Mouse (Mus musculus): ENCODE data around the gene Psat1.
A peak's percentile ranks its signal among the peaks of the same experiment; 100 is the strongest.

Gene Psat1

DNA sequence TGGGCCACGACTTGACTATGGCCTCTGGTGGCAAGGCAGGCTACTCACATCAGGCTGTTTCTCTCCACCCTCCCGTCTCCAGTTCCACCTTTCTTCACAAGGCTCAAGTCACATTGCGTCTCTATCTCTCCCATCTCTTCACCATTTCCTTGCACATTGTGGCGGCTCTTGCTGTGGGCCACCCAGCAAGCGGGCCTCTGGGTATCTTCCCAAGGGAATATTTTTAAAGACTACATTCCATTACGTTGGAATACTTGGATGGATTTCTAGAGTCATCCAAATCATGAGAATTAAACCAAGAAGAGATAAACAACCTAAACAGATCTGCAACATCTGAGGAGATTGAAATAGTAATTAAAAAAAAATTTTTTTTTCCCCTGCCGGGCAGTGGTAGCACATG, at the start of gene Psat1:
Psat1 (minus strand) TSS at position 101 of the 400 bp plus-strand sequence.
- no peak for DNase-seq (ENCODE audit: extremely low read depth, low read depth, low spot score)

DNA sequence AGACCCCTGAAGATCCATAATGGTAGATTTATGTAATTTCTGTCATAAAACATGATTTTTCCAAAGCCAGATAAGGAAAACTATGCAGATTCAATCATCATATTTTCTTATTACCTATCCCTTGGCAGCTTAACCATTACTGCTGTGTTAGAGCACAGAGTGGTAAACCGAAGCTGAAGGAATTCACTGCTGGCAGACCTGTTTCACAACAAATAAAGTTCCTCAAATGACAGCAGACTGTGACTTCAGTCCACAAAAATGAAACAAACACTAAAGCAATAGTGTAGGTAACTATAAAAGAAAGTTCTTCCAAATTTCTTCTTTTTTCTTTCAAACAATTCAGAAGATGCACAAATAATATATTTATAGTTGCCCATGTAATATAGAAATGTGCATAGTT, 43.0 kb upstream of the Psat1 start:
- no peak for DNase-seq (ENCODE audit: extremely low read depth, low read depth, low spot score)

DNA sequence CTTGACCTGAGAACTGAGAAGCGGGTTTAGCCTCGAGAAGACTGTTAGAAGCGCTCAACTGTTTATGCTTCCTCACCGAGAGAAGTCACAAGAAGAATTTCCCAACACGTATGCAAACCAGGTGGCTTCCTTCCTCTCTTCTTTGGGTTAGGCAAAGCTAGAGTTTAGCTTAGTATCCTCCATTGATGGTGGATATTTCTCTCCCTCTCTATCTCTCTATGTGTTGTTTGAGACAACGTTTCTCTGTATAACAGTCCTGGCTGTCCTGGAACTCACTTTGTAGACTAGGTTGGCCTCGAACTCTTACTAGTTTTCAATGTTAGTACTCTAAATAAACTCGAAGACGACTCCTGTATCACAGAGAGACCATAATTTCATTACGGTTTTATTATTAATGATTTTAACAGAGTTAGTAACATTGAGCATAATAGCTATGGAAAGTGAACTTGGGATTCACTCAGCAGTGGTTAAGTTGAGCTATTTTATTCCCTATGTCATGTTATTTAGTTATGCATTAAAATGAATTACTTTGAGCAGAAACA, 38.1 kb upstream of the Psat1 start:
- DNase-seq (ENCODE audit: extremely low read depth, low read depth, low spot score): no peak

DNA sequence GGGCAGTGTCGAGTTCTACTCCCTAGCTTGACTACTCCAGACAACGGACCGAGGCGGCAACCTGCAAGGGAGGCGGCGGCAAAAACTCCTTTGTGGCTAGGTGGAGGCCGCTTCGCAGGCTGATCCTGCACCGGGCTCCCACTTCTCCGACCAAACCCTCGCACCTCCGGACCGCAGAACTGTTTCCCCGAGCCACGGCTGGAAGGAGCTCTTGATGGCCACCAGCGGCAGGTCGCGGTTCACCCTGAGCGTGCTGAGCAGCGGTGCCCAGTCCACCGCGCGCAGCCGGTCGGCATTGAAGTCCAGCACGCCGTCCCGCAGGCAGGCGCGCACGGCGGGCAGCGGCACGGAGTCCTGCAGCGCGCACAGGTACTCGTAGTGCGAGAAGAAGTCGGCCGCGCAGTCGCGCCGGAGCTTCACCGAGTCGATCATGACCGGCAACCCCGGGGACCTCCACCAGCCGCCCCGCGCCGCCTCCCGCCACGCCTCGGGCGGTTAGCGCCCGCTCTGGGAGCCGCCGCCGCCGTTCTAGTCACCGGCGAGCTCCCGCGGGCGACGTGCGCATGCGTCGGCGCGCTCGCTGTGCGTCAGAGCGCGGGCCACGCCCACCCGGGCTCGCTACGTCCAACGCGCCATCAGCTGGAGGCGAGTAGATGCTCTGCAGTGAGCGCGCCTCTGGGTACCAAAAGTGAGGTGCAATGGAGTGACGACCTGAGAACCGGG, 37.5 kb upstream of the Psat1 start, which contains the start of gene Cep78:
Cep78 (minus strand) TSS at position 541 of the 723 bp plus-strand sequence.
- no peak for DNase-seq (ENCODE audit: extremely low read depth, low read depth, low spot score)

DNA sequence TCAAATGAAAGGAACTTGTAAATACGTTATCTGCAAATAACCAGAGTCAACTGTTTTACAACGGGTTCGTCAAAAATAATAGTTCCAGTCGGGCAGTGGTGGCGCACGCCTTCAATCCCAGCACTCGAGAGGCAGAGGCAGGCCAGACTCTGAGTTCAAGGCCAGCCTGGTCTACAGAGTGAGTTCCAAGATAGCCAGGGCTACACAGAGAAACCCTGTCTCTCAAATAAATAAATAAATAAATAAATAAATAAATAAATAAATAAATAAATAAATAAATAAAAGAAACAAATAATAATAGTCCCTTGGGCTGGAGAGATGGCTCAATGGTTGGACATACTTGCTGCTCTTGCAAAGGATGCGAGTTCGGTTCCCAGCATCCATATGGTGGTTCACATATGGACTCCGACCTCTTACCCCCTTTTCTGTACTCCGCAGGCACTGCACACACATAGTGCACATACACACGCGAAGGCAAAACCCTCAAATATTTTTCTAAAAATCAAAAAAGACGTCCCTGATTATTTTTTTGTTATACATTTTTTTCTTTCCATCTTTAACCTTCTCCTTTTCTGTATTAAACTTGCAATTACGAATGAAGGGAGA, 36.7 kb upstream of the Psat1 start:
- DNase-seq (ENCODE audit: extremely low read depth, low read depth, low spot score): no peak

DNA sequence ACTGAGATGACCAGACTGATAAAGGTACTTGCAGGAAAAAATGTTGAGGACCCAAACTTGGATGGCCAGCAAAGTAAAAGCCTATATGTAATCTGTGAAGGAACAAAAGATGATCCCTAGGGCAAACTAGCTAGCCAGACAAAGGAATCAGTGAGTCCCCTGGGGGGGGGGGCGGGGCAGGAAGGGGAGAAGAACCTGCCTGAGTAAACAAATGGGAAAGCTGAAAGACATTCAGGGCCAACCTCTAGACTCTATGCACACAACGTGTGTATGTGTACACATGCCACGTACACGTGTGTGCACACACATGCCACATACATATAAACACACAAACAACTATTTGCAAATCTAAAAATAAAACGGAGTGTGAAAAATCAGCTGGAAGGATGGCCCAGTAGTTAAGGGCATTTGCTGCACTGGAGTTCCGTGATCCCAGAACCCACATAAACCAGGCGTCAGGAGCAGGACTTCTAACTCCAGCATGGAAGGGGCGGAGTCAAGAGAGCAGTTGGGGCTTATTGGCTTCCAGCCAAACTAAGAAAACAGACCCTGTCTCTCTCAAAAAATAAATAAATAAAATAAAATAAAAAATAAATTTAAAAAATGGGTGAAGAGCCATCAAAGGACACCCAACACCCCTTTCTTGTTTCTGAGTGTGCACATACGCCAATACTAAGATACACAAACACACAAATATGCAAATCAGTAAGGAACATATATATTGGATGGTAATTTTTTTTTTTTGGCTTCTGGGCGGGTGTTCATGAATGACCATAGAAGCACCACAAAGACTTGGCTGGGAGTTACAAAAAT, 36.0 kb upstream of the Psat1 start:
- no peak for DNase-seq (ENCODE audit: extremely low read depth, low read depth, low spot score)

DNA sequence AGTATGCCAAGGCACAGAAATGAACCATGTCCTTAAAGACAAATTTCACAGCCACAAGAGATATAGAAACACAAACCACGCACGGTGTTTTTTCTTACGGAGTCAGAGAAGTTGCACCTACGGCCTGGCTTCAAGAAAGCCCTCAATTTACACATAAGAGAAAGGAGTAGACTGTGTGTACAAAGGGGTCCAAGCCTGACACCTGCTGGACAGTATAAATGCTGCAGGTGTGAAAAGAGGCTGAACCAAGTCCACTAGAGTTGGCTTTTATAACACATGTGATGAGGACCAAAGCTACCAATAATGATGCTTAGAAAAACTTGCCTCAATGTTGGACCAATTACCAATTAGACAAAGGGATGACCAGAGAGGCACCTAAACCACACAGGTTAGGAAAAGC, 34.7 kb upstream of the Psat1 start:
- DNase-seq (ENCODE audit: extremely low read depth, low read depth, low spot score): no peak

DNA sequence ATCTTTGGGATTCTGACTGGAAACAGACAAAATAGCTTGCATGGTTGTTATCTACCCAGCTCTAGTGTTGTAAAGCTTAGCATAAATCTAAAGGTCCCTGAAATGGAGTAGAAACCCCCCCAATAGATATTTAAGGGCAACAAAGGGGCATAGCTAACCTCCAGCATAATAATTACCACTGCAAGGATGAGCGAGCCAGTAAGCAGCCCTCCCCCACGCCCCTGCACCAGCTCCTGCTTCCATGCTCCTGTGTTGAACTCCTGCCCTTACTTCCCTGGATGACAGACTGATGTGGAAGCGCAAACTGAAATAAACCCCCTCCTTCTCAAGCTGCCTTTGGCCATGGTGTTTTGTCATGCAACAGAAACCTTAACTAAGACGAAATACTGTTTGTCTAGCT, 26.2 kb upstream of the Psat1 start:
- no peak for DNase-seq (ENCODE audit: extremely low read depth, low read depth, low spot score)

DNA sequence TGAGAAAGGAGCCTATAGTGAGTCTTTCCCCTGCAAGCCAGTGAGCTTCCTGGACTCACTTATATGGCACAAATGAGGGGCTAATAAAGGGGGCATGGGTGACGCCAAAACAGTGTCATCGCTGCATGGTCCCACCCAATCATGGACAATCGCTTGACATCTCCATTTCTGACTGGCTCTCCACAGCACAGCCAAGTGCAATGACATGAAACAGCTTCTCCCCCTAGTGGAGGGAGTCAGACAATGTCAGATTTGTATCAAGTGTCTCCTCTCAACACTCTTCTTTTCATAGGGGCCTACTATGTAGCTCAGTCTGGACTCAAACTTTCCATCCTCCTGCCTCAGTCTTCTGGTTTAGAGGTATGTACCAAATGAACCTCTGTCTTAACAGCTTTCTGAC, 17.9 kb upstream of the Psat1 start:
- no peak for DNase-seq (ENCODE audit: extremely low read depth, low read depth, low spot score)

DNA sequence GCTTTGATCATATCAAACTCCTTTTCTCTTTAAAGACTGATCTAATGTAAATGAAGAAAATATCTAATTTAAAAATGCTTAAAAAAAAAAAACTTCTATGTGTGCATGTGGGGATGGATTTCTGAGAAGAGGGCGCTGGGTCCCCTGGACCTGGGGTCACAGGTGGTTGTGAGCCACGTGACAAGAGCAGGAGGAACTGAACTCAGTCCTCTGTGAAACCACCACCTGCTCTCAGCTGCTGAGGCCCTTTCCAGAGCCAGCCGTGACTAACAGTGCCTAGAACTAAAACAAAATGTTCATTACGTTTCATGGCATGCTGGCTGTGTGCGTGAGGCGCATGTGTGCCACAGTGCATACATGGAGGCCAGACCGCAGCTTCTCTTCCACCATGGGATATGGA, 17.4 kb upstream of the Psat1 start:
- DNase-seq (ENCODE audit: extremely low read depth, low read depth, low spot score): no peak

DNA sequence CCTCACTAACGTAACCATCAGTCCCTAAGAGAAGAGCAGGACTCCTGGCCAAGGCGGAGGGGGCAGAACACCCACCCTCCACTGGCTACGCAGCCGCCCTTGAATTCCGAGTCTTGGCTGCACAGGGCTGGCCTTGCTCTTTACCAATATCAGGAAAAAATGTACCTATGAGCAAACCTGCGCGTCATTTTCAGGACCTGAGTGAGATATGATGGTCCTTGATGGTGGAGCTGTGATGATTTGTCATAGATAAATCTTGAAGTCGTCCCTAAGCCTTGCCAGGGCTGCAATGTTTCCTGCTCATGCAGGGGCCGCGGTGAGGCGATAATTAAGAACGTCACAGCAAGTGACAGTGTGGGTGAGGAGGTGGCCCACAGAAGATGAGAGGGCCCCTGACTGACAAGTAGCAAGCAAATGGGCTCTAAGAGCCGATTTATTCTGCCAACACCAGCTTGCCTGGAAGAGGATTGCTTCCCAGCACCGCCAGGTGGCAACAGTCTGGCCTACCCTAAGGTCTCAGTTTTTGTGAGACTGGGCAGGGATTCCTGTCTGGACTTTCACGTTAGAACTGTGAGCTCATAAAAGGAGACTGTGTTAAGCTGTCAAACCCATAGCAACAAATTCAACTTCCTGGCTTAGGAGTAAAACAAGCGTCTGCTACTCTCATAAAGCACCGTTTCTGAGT, 16.0 kb upstream of the Psat1 start:
- no peak for DNase-seq (ENCODE audit: extremely low read depth, low read depth, low spot score)

DNA sequence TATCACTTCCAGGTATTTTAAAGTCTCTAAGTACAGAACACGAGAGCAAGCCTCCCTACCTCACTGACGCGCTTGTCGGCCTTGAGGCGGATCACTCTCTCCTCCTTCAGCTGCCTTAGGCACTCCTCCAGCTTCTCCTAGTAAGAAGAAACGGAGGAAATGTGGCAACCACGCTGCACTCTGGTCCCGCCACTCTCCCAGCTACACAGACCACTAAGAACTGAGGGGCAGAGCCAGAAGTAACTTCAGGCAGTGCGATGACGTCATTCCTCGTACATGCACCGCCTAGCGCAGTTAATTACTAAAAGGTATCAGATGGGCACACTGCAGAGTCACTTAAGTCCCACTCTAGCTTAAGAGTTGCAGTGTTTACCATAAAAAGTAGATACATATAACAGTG, 15.2 kb upstream of the Psat1 start:
- no peak for DNase-seq (ENCODE audit: extremely low read depth, low read depth, low spot score)

DNA sequence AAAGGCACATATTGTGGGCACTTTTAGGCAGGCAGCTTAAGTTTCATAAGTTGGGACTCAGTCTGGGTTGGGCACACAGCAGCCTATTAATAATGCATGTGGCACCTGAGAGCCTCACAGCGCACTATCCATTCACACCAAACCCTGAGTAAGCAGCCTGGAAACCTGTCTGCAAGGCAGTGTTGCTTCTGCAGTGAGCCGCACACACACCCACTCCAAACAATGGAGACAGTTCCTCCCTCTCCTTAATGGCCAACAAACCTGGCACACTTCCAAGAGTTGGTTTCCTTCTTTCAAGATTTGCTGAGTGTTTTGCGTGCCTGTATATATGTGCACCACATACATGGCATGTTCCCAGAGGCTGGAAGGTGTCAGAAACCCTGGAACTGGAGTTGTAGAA, 3.1 kb upstream of the Psat1 start:
- no peak for DNase-seq (ENCODE audit: extremely low read depth, low read depth, low spot score)

DNA sequence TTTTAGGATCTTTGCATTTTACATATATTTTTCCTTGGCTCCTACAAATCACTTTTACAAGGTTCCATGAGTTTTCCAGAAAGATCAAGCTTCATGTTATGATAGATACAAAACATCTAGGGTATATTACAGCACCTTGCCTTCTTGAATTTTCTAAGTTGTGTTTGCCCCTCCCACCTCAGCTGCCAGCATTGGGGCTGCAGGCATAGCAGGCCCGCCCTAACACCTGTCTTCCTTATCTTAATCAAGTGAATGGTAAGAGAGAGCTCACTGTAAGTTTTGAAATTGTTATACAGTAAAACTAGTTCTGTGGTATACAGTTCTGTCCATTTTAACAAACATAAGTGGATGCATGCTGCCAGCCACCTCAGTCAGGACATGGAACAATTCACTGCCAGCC, 1.7 kb upstream of the Psat1 start:
- no peak for DNase-seq (ENCODE audit: extremely low read depth, low read depth, low spot score)

DNA sequence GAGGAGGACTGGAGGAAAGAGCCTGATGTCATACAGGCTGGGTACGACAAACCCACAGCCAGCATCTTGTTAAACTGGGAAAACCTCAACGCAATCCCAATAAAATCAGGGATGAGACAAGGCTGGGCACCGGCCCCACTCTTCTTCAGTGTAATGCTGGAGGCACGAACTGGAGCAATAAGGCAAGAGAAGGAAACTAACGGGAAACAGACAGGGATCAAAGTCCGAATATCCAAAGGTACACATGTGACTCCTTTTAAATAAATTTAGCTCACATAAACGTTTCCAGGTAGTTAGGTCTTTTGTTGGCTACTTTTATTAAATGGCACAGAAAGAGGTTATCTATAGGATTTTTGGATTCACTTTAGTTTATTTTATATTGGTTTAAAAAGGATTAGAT, 1.3 kb upstream of the Psat1 start:
- DNase-seq (ENCODE audit: extremely low read depth, low read depth, low spot score): no peak

DNA sequence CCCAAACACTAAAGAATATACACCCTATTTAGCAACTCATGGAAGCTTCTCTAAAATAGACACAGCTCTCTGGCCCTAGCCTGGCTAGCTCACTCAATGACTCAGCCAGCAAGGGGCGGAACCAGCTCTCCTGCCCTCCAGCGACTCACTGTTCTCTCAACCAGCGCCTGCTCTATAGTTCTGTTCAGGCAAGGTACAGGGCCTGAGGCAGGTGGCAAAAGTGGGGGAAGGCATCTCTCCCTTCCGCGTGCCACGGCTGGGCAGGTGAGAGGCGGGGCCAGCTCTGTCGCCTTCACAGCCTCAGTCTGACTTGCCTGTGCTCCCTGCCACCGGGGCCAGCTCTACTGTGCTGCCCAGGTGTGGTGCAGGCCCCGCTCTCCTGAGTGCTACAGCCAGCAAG, 474 bp downstream of the Psat1 start:
- DNase-seq (ENCODE audit: extremely low read depth, low read depth, low spot score): peak; percentile 42

DNA sequence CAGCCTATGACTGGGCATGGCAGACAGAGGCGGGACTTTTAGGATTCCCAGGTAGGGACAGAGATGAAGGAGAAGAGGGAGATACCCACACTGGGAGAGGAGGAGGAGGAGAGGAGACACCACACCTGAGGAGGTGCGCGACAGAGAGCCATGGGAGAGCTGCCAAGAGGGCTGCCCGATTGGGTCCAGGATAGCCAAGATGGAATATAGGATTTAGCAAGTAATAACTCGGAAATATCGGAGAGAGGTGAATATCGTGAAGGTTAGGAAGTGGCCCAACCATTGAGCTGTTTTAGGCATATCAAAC, 4.1 kb downstream of the Psat1 start:
- DNase-seq (ENCODE audit: extremely low read depth, low read depth, low spot score): no peak

DNA sequence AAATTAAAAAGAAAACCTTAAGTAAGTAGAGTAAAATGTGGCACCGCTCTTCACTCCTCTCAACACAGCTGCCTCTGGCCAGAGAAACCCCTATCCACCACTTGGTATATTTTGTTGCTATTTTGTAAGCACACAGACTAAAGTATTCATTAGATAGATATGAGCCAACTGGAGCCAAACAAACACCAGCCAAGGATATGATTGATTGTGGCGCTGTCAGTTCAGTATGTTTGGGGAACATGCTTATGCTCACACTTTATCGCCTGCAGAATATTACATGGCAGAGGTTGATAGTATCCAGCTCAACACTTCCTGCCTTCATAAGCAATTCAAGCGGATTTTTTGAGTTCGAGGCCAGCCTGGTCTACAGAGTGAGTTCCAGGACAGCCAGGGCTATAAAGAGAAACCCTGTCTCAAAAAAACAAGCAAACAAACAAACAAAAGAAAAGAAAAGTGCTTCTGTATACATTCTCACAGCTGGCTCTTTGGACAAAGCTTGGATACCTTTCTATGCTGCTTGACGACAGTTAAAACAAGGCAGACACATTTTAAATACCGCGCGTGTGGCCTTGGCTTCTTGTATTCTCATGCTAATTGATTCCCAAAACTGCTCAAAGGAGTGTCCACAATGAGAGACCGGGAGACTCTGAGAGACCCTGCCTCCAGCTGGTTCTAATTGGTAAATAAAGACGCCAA, 4.6 kb downstream of the Psat1 start:
- no peak for DNase-seq (ENCODE audit: extremely low read depth, low read depth, low spot score)

DNA sequence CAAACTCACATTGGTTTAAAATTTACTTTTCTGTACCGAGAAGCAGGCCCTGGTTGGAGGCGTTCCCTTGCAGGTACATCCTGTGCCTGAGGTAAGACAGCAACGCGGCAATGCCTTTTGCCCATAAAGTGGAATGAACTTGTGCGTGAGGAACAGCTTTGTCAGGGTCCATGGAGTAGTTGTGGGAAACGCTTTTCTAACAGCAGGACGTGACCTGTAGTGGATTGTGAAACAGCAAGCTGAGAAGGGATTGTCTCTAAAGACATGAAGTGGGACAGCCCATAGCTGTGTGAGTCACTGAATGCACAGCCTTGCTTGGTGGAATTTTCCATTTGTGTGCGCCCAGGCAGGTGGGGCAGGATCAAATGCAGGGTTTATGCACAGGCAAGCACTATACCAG, 5.7 kb downstream of the Psat1 start:
- peak; percentile 49 for DNase-seq (ENCODE audit: extremely low read depth, low read depth, low spot score)

DNA sequence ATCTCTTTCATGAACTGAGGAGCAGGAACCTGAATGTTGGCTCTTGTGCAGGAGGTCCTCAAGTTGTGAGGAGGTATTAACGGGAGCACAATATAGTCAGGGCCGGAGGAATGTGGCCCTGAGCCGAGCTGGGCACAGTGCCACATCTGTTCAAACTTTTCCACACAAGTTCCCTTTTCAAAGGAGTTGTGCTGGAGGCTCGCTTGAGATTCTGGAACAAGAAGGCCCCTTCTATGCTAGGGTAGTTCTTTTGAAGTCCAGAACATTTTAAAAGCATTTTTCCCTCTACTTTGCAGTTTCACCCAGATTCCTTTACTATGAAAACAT, 21.5 kb downstream of the Psat1 start:
- no peak for DNase-seq (ENCODE audit: extremely low read depth, low read depth, low spot score)
